In the genomic region with DNA sequence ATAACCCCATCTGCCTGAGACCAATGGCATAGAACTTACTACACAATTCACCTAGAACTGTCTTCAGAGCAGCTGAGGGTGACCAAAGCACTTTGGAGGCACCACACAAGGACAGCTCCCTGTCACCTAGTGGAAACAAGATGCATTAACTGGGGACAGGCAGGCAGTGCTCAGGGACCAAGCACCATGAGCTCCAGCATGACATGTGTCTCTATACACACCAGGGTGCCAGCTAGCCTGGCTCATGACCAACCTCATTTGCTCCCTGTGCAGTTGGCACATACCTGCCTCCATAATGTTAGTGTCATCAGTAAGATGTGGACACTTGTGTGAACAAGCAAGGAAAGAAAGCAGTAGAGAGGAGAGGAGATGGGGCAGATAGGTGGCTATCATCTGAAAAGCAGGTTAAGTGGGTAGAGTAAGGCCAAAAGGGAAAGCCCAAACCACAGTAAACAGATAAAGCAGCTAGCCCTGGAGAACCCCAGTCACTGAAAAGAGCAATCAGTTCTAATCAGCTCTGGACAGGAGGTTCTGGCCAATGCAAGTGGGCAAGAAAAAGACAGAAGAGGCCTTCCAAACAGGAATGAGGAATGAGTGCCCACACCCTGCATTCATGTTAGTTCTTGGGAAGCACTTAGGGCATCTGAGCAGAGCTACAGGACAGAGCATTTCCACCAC, we compare ENCODE assay signal across 12 mouse cellular contexts. TPM values are rescaled to one million over a fixed set of nuclear protein-coding genes. Genes with fewer than 3 reads are reported as not detected.
A peak's percentile ranks its signal among the peaks of the same experiment; 100 is the strongest.
DNase-seq lines count a peak whose midpoint lies in the region; ATAC-seq and TF ChIP-seq lines count a peak whose summit lies in the region.
"Had no signal": no experiment of that assay in that cellular context is flagged by ENCODE, and none has a peak within 500 bp of the region (broad histone marks: within the 10 kb centered on the region; RNA-seq: fewer than 3 reads in every experiment).

No protein-coding gene starts in this region.

- H3K9ac ChIP-seq in lung, postnatal 0 days (replicated peaks; ENCODE audit: low read depth) = no peak overlapping the region
- H3K9ac ChIP-seq: limb, embryonic 15.5 days had no signal

- intact Hi-C loops in gastrocnemius, adult 2 months (cut with DNase I) = no loop called here
- intact Hi-C loops in gastrocnemius, postnatal 14 days (cut with DNase I; ENCODE audit: low total_unique reads) = no loop called here

- H3K9me3 ChIP-seq in lung, postnatal 0 days (ENCODE audit: low read length) = no peaks in the 10 kb centered on the region
- H3K9me3 ChIP-seq: limb, embryonic 15.5 days had no signal

- H3K27ac ChIP-seq in gastrocnemius, adult 2 months = peak overlapping the region; percentile 97
- no peak overlapping the region for H3K27ac ChIP-seq in lung, postnatal 0 days (ENCODE audit: low read length)
- H3K27ac ChIP-seq: left cerebral cortex, adult 2 months; limb, embryonic 15.5 days had no signal

- no peak overlapping the region for H3K4me2 ChIP-seq in lung, postnatal 0 days (replicated peaks; ENCODE audit: low read depth, low read length)
- H3K4me2 ChIP-seq: limb, embryonic 15.5 days had no signal

- no peak; the same call in 1 of the 2 replicates for TF ChIP-seq CTCF in gastrocnemius, adult 2 months (IDR thresholded peaks at IDR 0.05)
- 0 out of 2 replicates have a peak, but pooled peaks have one; percentile 12 for TF ChIP-seq CTCF in lung, postnatal 0 days (IDR thresholded peaks at IDR 0.05)

- H3K4me1 ChIP-seq in lung, postnatal 0 days (ENCODE audit: insufficient read depth, low read depth, low read length) = no peaks in the 10 kb centered on the region; the same call in 1 of the 2 replicates

- H3K36me3 ChIP-seq in lung, postnatal 0 days (ENCODE audit: insufficient read depth, low read length) = no peaks in the 10 kb centered on the region

- H3K27me3 ChIP-seq in lung, postnatal 0 days (replicated peaks; ENCODE audit: insufficient read depth, low read length) = no peaks in the 10 kb centered on the region
- H3K27me3 ChIP-seq: limb, embryonic 15.5 days had no signal

- ATAC-seq in lung, postnatal 0 days = no peak
- peak; percentile 66 for ATAC-seq in megakaryocyte-erythroid progenitor cell, adult 5-6 weeks (replicated peaks; ENCODE audit: low FRiP score, low TSS enrichment, poor library complexity, severe bottlenecking)

- H3K4me3 ChIP-seq in gastrocnemius, adult 2 months = no peak overlapping the region
- no peak overlapping the region for H3K4me3 ChIP-seq in lung, postnatal 0 days (ENCODE audit: low read depth, low read length)
- H3K4me3 ChIP-seq: left cerebral cortex, adult 2 months; limb, embryonic 15.5 days had no signal

- no peak for DNase-seq in gastrocnemius, adult 2 months
- DNase-seq in gastrocnemius, postnatal 14 days = no peak
- DNase-seq in lung, postnatal 0 days (ENCODE audit: low spot score) = no peak
- no peak for DNase-seq in lung, postnatal 25 days (ENCODE audit: low spot score)
- peak; percentile 84 to 86 for DNase-seq in cerebellum, postnatal 14 days
- DNase-seq in ovary, postnatal 36 days (ENCODE audit: low spot score) = no peak
- no peak for DNase-seq in layer of hippocampus, postnatal 10 days (ENCODE audit: low spot score in 2 of 2)
- DNase-seq: gastrocnemius, postnatal 10 days; thymus, postnatal 36 days had no signal

- TF ChIP-seq EP300 in lung, postnatal 0 days (IDR thresholded peaks at IDR 0.05) = no peak

RNA-seq across cellular contexts. Expression of gene Slc35e1, which starts 12.4 kb away (rescaled TPM):
- 10 to 100 TPM; 44.8 to 52.0 TPM for total RNA-seq in gastrocnemius, adult 2 months (2021)
- total RNA-seq in gastrocnemius, postnatal 14 days (2021) = 10 to 100 TPM; 25.9 to 26.8 TPM
- polyA plus RNA-seq in lung, postnatal 0 days (2015; fragmentation: Nextera tagmentation; extraction: Ambion mirVana) = 9.8 and 10.5 TPM in 2 replicates
- 16.7 and 18.8 TPM in 2 replicates for total RNA-seq in megakaryocyte-erythroid progenitor cell, adult 5-6 weeks (2014; fragmentation: Nextera tagmentation)
- 11.5 and 15.4 TPM in 2 replicates for total RNA-seq in megakaryocyte-erythroid progenitor cell, adult 5-6 weeks (2017)
- 10 to 100 TPM; 37.6 to 40.2 TPM for total RNA-seq in layer of hippocampus, postnatal 10 days (2021)

RNA-seq across cellular contexts. Expression of gene Cherp, which starts 29.8 kb away (rescaled TPM):
- total RNA-seq in gastrocnemius, adult 2 months (2021) = 10 to 100 TPM; 19.7 to 26.1 TPM
- 10 to 100 TPM; 23.0 to 26.5 TPM for total RNA-seq in gastrocnemius, postnatal 14 days (2021)
- 17.3 and 18.8 TPM in 2 replicates for polyA plus RNA-seq in lung, postnatal 0 days (2015; fragmentation: Nextera tagmentation; extraction: Ambion mirVana)
- total RNA-seq in megakaryocyte-erythroid progenitor cell, adult 5-6 weeks (2014; fragmentation: Nextera tagmentation) = 118 and 132 TPM in 2 replicates
- total RNA-seq in megakaryocyte-erythroid progenitor cell, adult 5-6 weeks (2017) = 15.6 and 34.7 TPM in 2 replicates
- 10 to 100 TPM; 61.5 to 69.8 TPM for total RNA-seq in layer of hippocampus, postnatal 10 days (2021)

RNA-seq across cellular contexts. Expression of gene Med26, which starts 43.3 kb away (rescaled TPM):
- 10 to 100 TPM in 1 of 2 experiments, 1 to 10 TPM in 1; 7.0 to 17.2 TPM for total RNA-seq in gastrocnemius, adult 2 months (2021)
- total RNA-seq in gastrocnemius, postnatal 14 days (2021) = 10 to 100 TPM in 1 of 2 experiments, 1 to 10 TPM in 1; 7.4 to 12.0 TPM
- polyA plus RNA-seq in lung, postnatal 0 days (2015; fragmentation: Nextera tagmentation; extraction: Ambion mirVana) = 9.5 and 9.6 TPM in 2 replicates
- total RNA-seq in megakaryocyte-erythroid progenitor cell, adult 5-6 weeks (2014; fragmentation: Nextera tagmentation) = 14.6 and 15.2 TPM in 2 replicates
- 8.9 and 10.1 TPM in 2 replicates for total RNA-seq in megakaryocyte-erythroid progenitor cell, adult 5-6 weeks (2017)
- total RNA-seq in layer of hippocampus, postnatal 10 days (2021) = 1 to 10 TPM; 8.9 to 9.2 TPM

Comparison
In these comparisons a context has a peak if more than half of its experiments do, and no peak if none do; other contexts are left out.
1. DNase-seq: peak in cerebellum, postnatal 14 days (2 of 2); none in gastrocnemius, adult 2 months (single experiment), gastrocnemius, postnatal 14 days (single experiment), lung, postnatal 0 days (single experiment), lung, postnatal 25 days (single experiment), ovary, postnatal 36 days (single experiment) and layer of hippocampus, postnatal 10 days (0 of 2).